Mouse (Mus musculus) left cerebral cortex, postnatal 25 days (tissue): ENCODE measurements at regions not wholly inside any gene's neighbourhood (a gene's known extent, or its start where the extent isn't known, plus 50 kb on each side); places are given as distances from the start of the nearest gene placed in this dataset.

ENCODE experiments used
- DNase-seq, 2 experiments: peaks; one replicate each; pipeline ENCODE4 v3.0.0; 2022; ENCODE audit warnings: low spot score in 2 of 2, mixed read lengths in 1 of 2
- intact Hi-C: fragments of 180-260 bp; cut with DNase I; formaldehyde crosslinking; loops from one replicate; pipeline ENCODE4 v1.15.1; 2025

DNA sequence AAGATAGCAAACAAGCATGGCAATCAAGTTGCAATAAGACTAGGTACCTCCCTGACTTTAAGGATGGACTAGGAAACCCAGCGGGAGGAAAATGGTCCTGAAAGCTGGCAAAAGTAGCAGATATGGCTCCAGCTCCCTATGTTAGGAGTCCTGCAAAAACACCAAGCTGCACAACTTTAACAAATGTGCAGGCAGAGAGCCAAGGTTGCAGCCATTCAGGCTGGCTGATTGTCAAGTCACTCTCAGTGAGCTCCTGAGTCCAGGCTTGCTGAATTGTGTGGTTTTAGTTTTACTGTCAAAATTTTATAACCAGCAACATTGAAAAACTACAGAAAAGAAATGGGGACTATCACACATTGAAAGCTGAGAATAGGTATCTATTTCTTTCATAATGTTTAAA is 1122.8 kb upstream of the Slc10a2 start:
- intact Hi-C loops: no loop called here
- DNase-seq: no peak

DNA sequence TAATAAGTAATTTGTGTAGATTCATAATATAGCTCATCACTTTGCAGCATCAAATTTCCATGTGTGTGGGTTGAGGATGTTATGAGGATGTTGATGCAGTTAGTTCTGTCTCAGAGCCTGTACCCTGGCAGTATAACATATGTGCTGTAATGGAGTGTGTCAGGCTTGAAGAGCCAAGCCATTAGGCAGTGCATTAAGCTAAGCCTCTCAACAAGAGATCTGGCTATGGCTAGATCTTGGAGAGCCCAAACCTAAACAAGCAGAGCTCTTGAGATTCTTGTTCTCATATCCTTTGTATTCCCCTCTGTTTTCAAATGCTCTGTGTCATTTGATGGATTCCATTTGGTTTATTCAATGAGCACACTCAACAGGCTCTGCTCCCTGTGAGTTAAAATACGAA is 1120.0 kb upstream of the Slc10a2 start:
- no peak for DNase-seq
- intact Hi-C loops: no loop called here

DNA sequence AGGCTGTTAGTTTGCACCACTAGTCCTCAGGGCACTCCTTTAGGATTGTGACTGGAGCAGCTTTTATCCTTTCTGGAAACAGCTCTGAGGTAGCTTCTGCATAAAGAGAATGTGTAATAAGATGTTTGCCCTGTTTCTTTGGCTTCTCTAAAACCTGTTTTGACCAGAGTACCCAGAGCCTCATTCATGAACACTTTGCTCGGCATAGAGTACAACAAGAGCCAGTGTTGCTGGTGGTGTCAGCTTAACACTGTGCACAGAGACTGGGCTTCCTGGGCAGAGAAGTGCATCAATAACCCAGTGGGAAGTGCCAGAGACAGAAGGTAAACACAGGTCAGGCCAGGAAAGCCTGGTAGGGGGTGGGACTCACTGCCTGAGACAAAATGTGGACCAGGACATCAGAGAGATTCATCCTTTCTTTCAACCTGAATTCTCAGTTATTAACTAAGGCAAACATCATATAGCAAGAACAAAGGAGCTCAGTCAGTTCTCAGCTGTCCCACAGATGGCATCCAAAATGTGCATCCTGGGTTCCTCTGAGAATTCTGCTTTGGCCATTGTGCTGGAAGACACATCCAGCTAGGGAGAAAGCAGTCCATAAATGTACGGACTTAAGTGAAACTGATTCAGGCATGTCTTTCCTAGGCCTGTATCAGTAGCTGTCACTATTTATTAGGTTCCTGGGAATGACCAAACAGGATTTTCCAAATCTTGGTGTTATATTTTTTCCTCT is 1102.6 kb upstream of the Slc10a2 start:
- DNase-seq: no peak
- intact Hi-C loops: no loop called here

DNA sequence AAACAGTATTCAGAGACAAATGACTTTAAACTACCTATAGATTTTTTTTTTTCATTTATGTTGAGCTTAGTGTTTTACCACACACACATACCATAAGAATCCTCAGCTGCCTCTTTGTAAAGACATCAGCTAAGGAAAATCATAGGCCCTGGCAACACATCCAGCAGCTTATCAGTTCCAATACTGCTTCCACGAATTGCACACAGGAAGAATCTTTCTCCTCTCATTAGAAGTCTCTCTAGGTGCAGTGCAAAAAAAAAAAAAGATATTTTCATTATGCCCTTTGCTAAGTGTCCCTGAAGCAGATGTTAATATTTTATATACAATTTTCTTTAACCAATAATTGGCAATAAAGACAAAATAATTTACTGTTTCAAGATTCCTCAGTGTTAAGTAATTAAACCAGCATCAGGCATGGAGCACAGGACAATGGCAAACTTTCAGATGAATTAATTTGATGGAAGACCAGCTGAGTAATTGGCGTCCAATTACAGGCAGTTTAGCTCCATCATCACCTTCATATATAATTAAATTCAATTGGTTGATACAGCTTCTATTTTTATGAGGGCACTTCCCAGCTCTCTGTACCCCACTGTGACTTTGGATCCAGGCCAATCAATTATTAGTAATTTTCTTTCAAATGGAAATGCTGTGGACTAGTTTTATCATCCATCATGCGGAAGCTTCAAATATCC is 1099.0 kb upstream of the Slc10a2 start:
- intact Hi-C loops: no loop called here
- DNase-seq: no peak

DNA sequence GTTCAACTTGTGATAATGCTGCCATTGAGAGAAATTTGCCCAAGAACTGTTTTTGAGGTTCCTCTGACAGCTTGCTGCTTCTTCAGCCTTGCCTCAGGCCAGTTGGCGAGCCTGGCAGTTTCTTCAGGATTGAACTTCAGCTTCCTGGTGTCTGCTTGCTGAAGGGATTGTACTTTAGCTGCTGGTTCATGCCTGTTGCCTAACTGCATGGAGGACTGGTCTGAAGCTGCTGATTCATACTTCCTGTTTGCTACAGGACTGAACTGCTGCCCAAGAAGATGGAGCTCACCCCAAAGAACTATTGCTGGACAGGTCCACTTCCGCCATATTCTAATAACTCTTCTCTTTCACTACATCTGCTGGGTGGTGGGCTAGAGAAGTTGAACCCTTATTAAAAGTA is 1086.3 kb upstream of the Slc10a2 start:
- intact Hi-C loops: no loop called here
- no peak for DNase-seq

GRCm38 (mm10) chr8:6188422-6188821 is 1083.3 kb upstream of the Slc10a2 start:
- intact Hi-C loops: no loop called here
- DNase-seq: no peak

GRCm38 (mm10) chr8:6186561-6186960 is 1081.4 kb upstream of the Slc10a2 start:
- intact Hi-C loops: no loop called here
- no peak for DNase-seq

GRCm38 (mm10) chr8:6179602-6180001 is 1074.5 kb upstream of the Slc10a2 start:
- intact Hi-C loops: no loop called here
- peak in 1 of 2 experiments; percentile 46 for DNase-seq

- DNase-seq: no peak
- intact Hi-C loops: no loop called here
Observed at GRCm38 (mm10) chr8:6166433-6166832, 1061.3 kb upstream of the Slc10a2 start.

DNA sequence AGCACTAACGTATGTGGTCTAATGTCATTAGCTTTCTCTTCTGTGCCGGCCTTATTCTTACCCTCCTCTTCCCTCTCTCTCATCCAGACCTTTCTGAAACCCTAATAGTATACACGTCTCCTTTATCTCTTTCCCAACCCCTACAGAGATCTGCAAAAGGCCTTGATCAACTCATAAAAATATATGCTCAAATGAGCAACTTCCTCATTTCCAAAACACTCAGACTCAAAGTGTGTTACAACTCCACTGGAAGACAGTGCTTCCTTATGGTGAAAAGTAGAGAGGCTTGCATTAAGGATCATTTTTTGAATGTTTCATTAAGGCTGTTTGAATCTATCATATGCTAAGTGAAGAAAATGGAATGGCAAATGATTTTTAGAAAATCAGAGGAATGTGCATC is 1060.1 kb upstream of the Slc10a2 start:
- no peak for DNase-seq
- intact Hi-C loops: no loop called here

GRCm38 (mm10) chr8:6164758-6165157 is 1059.6 kb upstream of the Slc10a2 start:
- no peak for DNase-seq
- intact Hi-C loops: no loop called here

- no peak for DNase-seq
- intact Hi-C loops: no loop called here
Observed at GRCm38 (mm10) chr8:6144588-6144987, 1039.4 kb upstream of the Slc10a2 start.

GRCm38 (mm10) chr8:6140090-6140489 is 1034.9 kb upstream of the Slc10a2 start:
- intact Hi-C loops: no loop called here
- no peak for DNase-seq

- DNase-seq: no peak
- intact Hi-C loops: no loop called here
Observed at GRCm38 (mm10) chr8:6139171-6139570, 1034.0 kb upstream of the Slc10a2 start.

- intact Hi-C loops: no loop called here
- peak; percentile 7 to 39 for DNase-seq
Observed at GRCm38 (mm10) chr8:6132243-6132751, 1027.1 kb upstream of the Slc10a2 start.

GRCm38 (mm10) chr8:6125265-6125664 is 1020.1 kb upstream of the Slc10a2 start:
- intact Hi-C loops: no loop called here
- no peak for DNase-seq

- intact Hi-C loops: loop anchor here (10.0 kb wide), 1 partner anchor 255 kb away; no protein-coding TSS in a partner anchor
Observed at GRCm38 (mm10) chr8:6119506-6119905, 1014.4 kb upstream of the Slc10a2 start.

DNA sequence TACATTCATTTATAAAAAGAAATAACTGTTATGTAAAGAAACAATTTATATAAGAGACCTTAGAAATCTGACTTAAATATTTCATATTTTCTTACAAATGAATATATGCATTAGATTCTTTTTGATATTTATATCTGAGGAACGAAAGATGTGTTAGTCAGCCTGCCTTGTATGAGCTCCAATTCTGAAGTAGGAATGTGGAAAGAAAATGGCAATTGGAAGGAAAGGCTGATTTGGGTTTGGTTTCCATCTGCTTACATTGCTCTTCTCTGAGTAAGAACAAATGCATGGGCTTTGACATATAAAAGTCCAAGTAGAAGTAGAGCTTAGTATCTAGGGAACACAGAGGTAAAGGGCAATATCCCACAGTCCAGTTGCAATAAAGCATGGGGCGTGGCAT is 1006.2 kb upstream of the Slc10a2 start:
- DNase-seq: peak in 1 of 2 experiments; percentile 79
- intact Hi-C loops: loop anchor here (10.0 kb wide), 1 partner anchor 263 kb away; no protein-coding TSS in a partner anchor

More at GRCm38 (mm10) chr8:6119506-6119905, 1014.4 kb upstream of the Slc10a2 start:
- no peak for DNase-seq

DNA sequence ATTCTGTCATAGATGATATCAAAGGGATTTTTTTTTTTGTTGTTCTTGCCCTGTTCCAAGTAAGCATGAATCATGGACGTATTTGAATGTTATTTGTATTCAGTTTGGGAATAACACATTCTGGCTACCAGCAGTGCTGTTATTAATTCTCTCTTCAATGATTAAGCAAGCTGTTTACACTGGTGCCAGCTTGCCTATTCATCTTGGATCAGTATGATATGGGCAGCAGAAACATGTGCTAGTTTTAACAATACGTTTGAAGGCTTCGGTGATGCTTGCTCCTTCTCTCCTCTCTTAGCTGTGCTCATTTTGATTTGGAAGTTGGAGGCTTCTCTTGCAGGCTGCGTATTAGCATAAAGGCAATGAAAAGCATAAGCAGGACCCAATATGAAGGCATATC is 984.9 kb upstream of the Slc10a2 start:
- intact Hi-C loops: no loop called here
- DNase-seq: no peak

GRCm38 (mm10) chr8:6043939-6044577 is 938.9 kb upstream of the Slc10a2 start:
- intact Hi-C loops: no loop called here
- peak; percentile 26 to 80 for DNase-seq
